Mouse (Mus musculus) cerebellum, postnatal 14 days (tissue): ENCODE measurements around the gene Polr2b.
A peak's percentile ranks its signal among the peaks of the same experiment; 100 is the strongest.

ENCODE experiments used
- DNase-seq, 2 experiments: peaks; one replicate each; pipeline ENCODE4 v3.0.0; 2021; ENCODE audit warnings: mixed read lengths in 2 of 2

Polr2b gene

GRCm38 (mm10) chr5:77309924-77310772, at the start of gene Polr2b, which contains the start of gene Noa1:
TSS of gene Polr2b (plus strand) at chr5:77310147.
TSS of gene Noa1 (minus strand) at chr5:77310084.
- peak; percentile 100 for DNase-seq

GRCm38 (mm10) chr5:77261137-77261536, 48.8 kb upstream of the Polr2b start:
- DNase-seq = no peak

GRCm38 (mm10) chr5:77262105-77262504, 47.8 kb upstream of the Polr2b start:
- DNase-seq = no peak

GRCm38 (mm10) chr5:77265081-77265670, 44.8 kb upstream of the Polr2b start, which contains the start of gene Rest:
TSS of gene Rest (plus strand) at chr5:77265491.
- peak; percentile 59 to 67 for DNase-seq

- DNase-seq = peak; percentile 48 to 53
These were observed 44.3 kb upstream of the Polr2b start for GRCm38 (mm10) chr5:77265671-77266065.

- DNase-seq = peak; percentile 23 to 29
These were observed 43.7 kb upstream of the Polr2b start for GRCm38 (mm10) chr5:77266066-77266885.

GRCm38 (mm10) chr5:77266886-77267401, 43.0 kb upstream of the Polr2b start:
- DNase-seq = no peak

GRCm38 (mm10) chr5:77267441-77267840, 42.5 kb upstream of the Polr2b start:
- no peak for DNase-seq

- no peak for DNase-seq
These were observed 41.9 kb upstream of the Polr2b start for GRCm38 (mm10) chr5:77267957-77268624.

- DNase-seq = peak in 1 of 2 experiments; percentile 15
These were observed 40.5 kb upstream of the Polr2b start for GRCm38 (mm10) chr5:77269399-77269798.

GRCm38 (mm10) chr5:77273151-77273550, 36.8 kb upstream of the Polr2b start:
- DNase-seq = no peak

- DNase-seq = peak; percentile 40 to 65
These were observed 34.0 kb upstream of the Polr2b start for GRCm38 (mm10) chr5:77275950-77276349.

- DNase-seq = no peak
These were observed 32.7 kb upstream of the Polr2b start for GRCm38 (mm10) chr5:77277204-77277603.

- DNase-seq = no peak
These were observed 28.3 kb upstream of the Polr2b start for GRCm38 (mm10) chr5:77281518-77282174.

GRCm38 (mm10) chr5:77282242-77282641, 27.7 kb upstream of the Polr2b start:
- peak; percentile 51 to 53 for DNase-seq

GRCm38 (mm10) chr5:77285685-77286084, 24.3 kb upstream of the Polr2b start:
- DNase-seq = no peak

- no peak for DNase-seq
These were observed 23.0 kb upstream of the Polr2b start for GRCm38 (mm10) chr5:77286904-77287303.

GRCm38 (mm10) chr5:77287901-77288300, 22.0 kb upstream of the Polr2b start:
- DNase-seq = no peak

- DNase-seq = no peak
These were observed 20.3 kb upstream of the Polr2b start for GRCm38 (mm10) chr5:77289686-77290085.

- DNase-seq = no peak
These were observed 19.3 kb upstream of the Polr2b start for GRCm38 (mm10) chr5:77290606-77291005.

- DNase-seq = no peak
These were observed 17.0 kb upstream of the Polr2b start for GRCm38 (mm10) chr5:77292803-77293522.
